Mouse (Mus musculus): ENCODE data around the gene Cox7b2. TPM values are rescaled to one million over a fixed set of nuclear protein-coding genes. Genes with fewer than 3 reads are reported as not detected.
"Not testable (repeated sequence)": the region's sequence is repeated elsewhere in the genome, so short reads cannot be mapped to it uniquely, and the experiment has no call there.

Cox7b2 gene
- polyA plus RNA-seq (2016; fragmentation: Nextera tagmentation; extraction: Ambion mirVana) = not detected in 2 replicates

- ATAC-seq (ENCODE audit: low FRiP score) = no peak
- Histone ChIP-seq H3K27ac (no peak within 1 kb of the TSS), H3K27me3 (no peaks in the 10 kb centered on the region), H3K36me3 (replicated peaks) (no peaks in the 10 kb centered on the region), H3K9ac (no peak within 1 kb of the TSS), H3K9me3 (no peaks in the 10 kb centered on the region), H3K4me1 (no peaks in the 10 kb centered on the region), H3K4me2 (no peak within 1 kb of the TSS), H3K4me3 (replicated peaks) (no peak within 1 kb of the TSS)
- WGBS = 93% methylated on average over 10 of the region's 10 CpGs
These were observed at the start of gene Cox7b2 for GRCm38 (mm10) chr5:71548079-71548478. Gene Cox7b2 (minus strand): TSS chr5:71548205.

GRCm38 (mm10) chr5:71595321-71595720 is 47.3 kb upstream of the Cox7b2 start:
- Histone ChIP-seq H3K4me3 (replicated peaks) (no peak overlapping the region), H3K4me2 (no peak overlapping the region), H3K4me1 (no peaks in the 10 kb centered on the region), H3K9me3 (no peaks in the 10 kb centered on the region), H3K36me3 (replicated peaks) (no peaks in the 10 kb centered on the region), H3K9ac (no peak overlapping the region), H3K27ac (no peak overlapping the region), H3K27me3 (no peaks in the 10 kb centered on the region)
- 86% methylated on average over 2 of the region's 2 CpGs for WGBS
- 0 out of 2 replicates have a peak, but pooled peaks have one; percentile 23 for ATAC-seq (ENCODE audit: low FRiP score)

GRCm38 (mm10) chr5:71593745-71594255 is 45.8 kb upstream of the Cox7b2 start:
- H3K4me2 ChIP-seq = no peak overlapping the region
- no peak overlapping the region for H3K27ac ChIP-seq
- no peak for ATAC-seq (ENCODE audit: low FRiP score)
- H3K4me3 ChIP-seq (replicated peaks) = no peak overlapping the region
- H3K4me1 ChIP-seq = no peaks in the 10 kb centered on the region
- H3K9ac ChIP-seq = no peak overlapping the region
- 83% methylated on average over 2 of the region's 2 CpGs for WGBS
- no peaks in the 10 kb centered on the region for H3K9me3 ChIP-seq
- H3K27me3 ChIP-seq = no peaks in the 10 kb centered on the region
- H3K36me3 ChIP-seq (replicated peaks) = no peaks in the 10 kb centered on the region

- 84% methylated on average over 9 of the region's 9 CpGs for WGBS
- no peak overlapping the region for H3K4me3 ChIP-seq (replicated peaks)
- no peak overlapping the region for H3K27ac ChIP-seq
- no peak overlapping the region for H3K4me2 ChIP-seq
- H3K9me3 ChIP-seq = no peaks in the 10 kb centered on the region
- no peaks in the 10 kb centered on the region for H3K4me1 ChIP-seq
- ATAC-seq (ENCODE audit: low FRiP score) = no peak
- no peaks in the 10 kb centered on the region for H3K36me3 ChIP-seq (replicated peaks)
- no peaks in the 10 kb centered on the region for H3K27me3 ChIP-seq
- H3K9ac ChIP-seq = no peak overlapping the region
These were observed 23.7 kb upstream of the Cox7b2 start for GRCm38 (mm10) chr5:71571646-71572237.

GRCm38 (mm10) chr5:71545554-71545953 is 2.5 kb downstream of the Cox7b2 start:
- Histone ChIP-seq H3K4me3 (replicated peaks) (no peak overlapping the region), H3K4me2 (no peak overlapping the region), H3K9me3 (no peaks in the 10 kb centered on the region), H3K4me1 (no peaks in the 10 kb centered on the region), H3K27ac (no peak overlapping the region), H3K27me3 (no peaks in the 10 kb centered on the region), H3K36me3 (replicated peaks) (no peaks in the 10 kb centered on the region), H3K9ac (no peak overlapping the region)
- ATAC-seq (ENCODE audit: low FRiP score) = no peak

- H3K4me3 ChIP-seq (replicated peaks); ATAC-seq (ENCODE audit: low FRiP score); H3K4me1 ChIP-seq; H3K27me3 ChIP-seq; H3K27ac ChIP-seq; H3K4me2 ChIP-seq; H3K36me3 ChIP-seq (replicated peaks); H3K9me3 ChIP-seq; H3K9ac ChIP-seq: not testable (repeated sequence)
- 81% methylated on average over 10 of the region's 15 CpGs for WGBS
These were observed 22.5 kb downstream of the Cox7b2 start for GRCm38 (mm10) chr5:71525486-71525885.

GRCm38 (mm10) chr5:71502058-71502678 is 45.8 kb downstream of the Cox7b2 start:
- WGBS = 23% methylated on average over 6 of the region's 6 CpGs
- no peaks in the 10 kb centered on the region for H3K4me1 ChIP-seq
- no peaks in the 10 kb centered on the region for H3K27me3 ChIP-seq
- no peak overlapping the region for H3K9ac ChIP-seq
- H3K36me3 ChIP-seq (replicated peaks) = no peaks in the 10 kb centered on the region
- no peak overlapping the region for H3K4me3 ChIP-seq (replicated peaks)
- no peak overlapping the region for H3K4me2 ChIP-seq
- H3K27ac ChIP-seq = no peak overlapping the region
- ATAC-seq (ENCODE audit: low FRiP score) = peak; percentile 75
- no peaks in the 10 kb centered on the region for H3K9me3 ChIP-seq

- 51% methylated on average over 5 of the region's 5 CpGs for WGBS
- H3K27ac ChIP-seq = no peak overlapping the region
- H3K9me3 ChIP-seq = no peaks in the 10 kb centered on the region
- no peak overlapping the region for H3K4me2 ChIP-seq
- H3K27me3 ChIP-seq = no peaks in the 10 kb centered on the region
- no peak overlapping the region for H3K9ac ChIP-seq
- no peaks in the 10 kb centered on the region for H3K4me1 ChIP-seq
- no peaks in the 10 kb centered on the region for H3K36me3 ChIP-seq (replicated peaks)
- no peak for ATAC-seq (ENCODE audit: low FRiP score)
- H3K4me3 ChIP-seq (replicated peaks) = no peak overlapping the region
These were observed 52.4 kb downstream of the Cox7b2 start for GRCm38 (mm10) chr5:71495621-71496020.

GRCm38 (mm10) chr5:71456957-71457356 is 91.0 kb downstream of the Cox7b2 start:
- no peaks in the 10 kb centered on the region for H3K4me1 ChIP-seq
- no peak overlapping the region for H3K4me2 ChIP-seq
- ATAC-seq (ENCODE audit: low FRiP score) = no peak
- H3K9ac ChIP-seq = no peak overlapping the region
- H3K4me3 ChIP-seq (replicated peaks) = no peak overlapping the region
- H3K9me3 ChIP-seq = no peaks in the 10 kb centered on the region
- H3K27ac ChIP-seq = no peak overlapping the region
- H3K27me3 ChIP-seq = no peaks in the 10 kb centered on the region
- WGBS = 61% methylated on average over 3 of the region's 3 CpGs
- H3K36me3 ChIP-seq (replicated peaks) = no peaks in the 10 kb centered on the region

GRCm38 (mm10) chr5:71440174-71440573 is 107.8 kb downstream of the Cox7b2 start:
- Histone ChIP-seq H3K4me3 (replicated peaks) (no peak overlapping the region), H3K9me3 (no peaks in the 10 kb centered on the region), H3K36me3 (replicated peaks) (no peaks in the 10 kb centered on the region), H3K27me3 (no peaks in the 10 kb centered on the region), H3K4me1 (no peaks in the 10 kb centered on the region), H3K4me2 (no peak overlapping the region), H3K27ac (no peak overlapping the region), H3K9ac (no peak overlapping the region)
- no peak for ATAC-seq (ENCODE audit: low FRiP score)
- 78% methylated on average over 6 of the region's 6 CpGs for WGBS

Other genes with a start within 250 kb of the Cox7b2 start
- 1.6 and 2.0 TPM in 2 replicates for gene Gabrb1, start 109.9 kb upstream of the Cox7b2 start, polyA plus RNA-seq (2016; fragmentation: Nextera tagmentation; extraction: Ambion mirVana)
- 3.7 and 4.5 TPM in 2 replicates for gene Gabra4, start 110.1 kb upstream of the Cox7b2 start, polyA plus RNA-seq (2016; fragmentation: Nextera tagmentation; extraction: Ambion mirVana)

All from forebrain, embryonic 12.5 days (tissue).